Mouse (Mus musculus): ENCODE results near the gene Cyp2s1. TPM values are rescaled to one million over a fixed set of nuclear protein-coding genes. Genes with fewer than 3 reads are reported as not detected.

Gene Cyp2s1
- polyA plus RNA-seq, 1 experiment from 2014 or later, result 2.2 TPM

DNA sequence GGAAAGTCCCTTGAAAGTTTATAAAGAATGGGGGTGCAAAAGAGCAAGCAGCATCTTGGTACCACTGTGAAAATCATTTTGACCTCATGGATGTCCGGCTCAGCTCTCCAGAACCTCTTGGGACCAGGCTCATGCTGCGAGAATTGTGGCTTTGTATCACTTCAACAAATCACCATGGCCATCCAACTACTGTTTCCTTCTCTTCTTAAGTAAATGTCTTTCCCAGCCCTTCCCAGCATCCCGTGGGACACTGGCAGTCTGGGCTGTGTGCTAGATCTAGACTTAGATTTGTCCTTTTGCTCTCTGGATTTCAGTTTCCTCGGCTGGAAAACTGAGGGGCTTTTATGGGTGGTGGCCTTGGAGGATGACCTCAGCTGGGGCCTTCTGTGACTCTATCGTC lies 48.5 kb downstream of the Cyp2s1 start:
- no peak for DNase-seq (ENCODE audit: low spot score)
- no peak for ATAC-seq (ENCODE audit: low FRiP score)
- Histone ChIP-seq H3K4me1 (replicated peaks; ENCODE audit: control insufficient read depth, insufficient read depth, low read length) (no peaks in the 10 kb centered on the region), H3K27me3 (ENCODE audit: control insufficient read depth, insufficient read depth, low read length) (no peaks in the 10 kb centered on the region), H3K9ac (no peak overlapping the region), H3K4me2 (replicated peaks) (no peak overlapping the region), H3K4me3 (replicated peaks; ENCODE audit: low read length) (no peak overlapping the region), H3K36me3 (replicated peaks; ENCODE audit: control insufficient read depth, insufficient read depth) (no peaks in the 10 kb centered on the region), H3K27ac (no peak overlapping the region), H3K9me3 (ENCODE audit: control insufficient read depth, low read length) (no peaks in the 10 kb centered on the region)
- WGBS, result 91% methylated on average over 5 of the region's 5 CpGs

- ATAC-seq (ENCODE audit: low FRiP score), result no peak
- H3K4me2 ChIP-seq (replicated peaks), result no peak overlapping the region
- no peak overlapping the region for H3K27ac ChIP-seq
- H3K9ac ChIP-seq, result no peak overlapping the region
- H3K9me3 ChIP-seq (ENCODE audit: control insufficient read depth, low read length), result no peaks in the 10 kb centered on the region
- 93% methylated on average over 6 of the region's 6 CpGs for WGBS
- DNase-seq (ENCODE audit: low spot score), result no peak
- H3K36me3 ChIP-seq (replicated peaks; ENCODE audit: control insufficient read depth, insufficient read depth), result no peaks in the 10 kb centered on the region
- no peaks in the 10 kb centered on the region for H3K4me1 ChIP-seq (replicated peaks; ENCODE audit: control insufficient read depth, insufficient read depth, low read length)
- H3K4me3 ChIP-seq (replicated peaks; ENCODE audit: low read length), result no peak overlapping the region
- H3K27me3 ChIP-seq (ENCODE audit: control insufficient read depth, insufficient read depth, low read length), result no peaks in the 10 kb centered on the region
These were observed 50.6 kb downstream of the Cyp2s1 start for GRCm38 (mm10) chr7:25766108-25766507.

GRCm38 (mm10) chr7:25764221-25764620 lies 52.5 kb downstream of the Cyp2s1 start:
- H3K9ac ChIP-seq, result no peak overlapping the region
- WGBS, result 50% methylated on average over 5 of the region's 5 CpGs
- ATAC-seq (ENCODE audit: low FRiP score) (no peak), DNase-seq (ENCODE audit: low spot score) (no peak)
- H3K27ac ChIP-seq, result no peak overlapping the region
- H3K4me1 ChIP-seq (replicated peaks; ENCODE audit: control insufficient read depth, insufficient read depth, low read length), result no peaks in the 10 kb centered on the region
- no peaks in the 10 kb centered on the region for H3K27me3 ChIP-seq (ENCODE audit: control insufficient read depth, insufficient read depth, low read length)
- H3K36me3 ChIP-seq (replicated peaks; ENCODE audit: control insufficient read depth, insufficient read depth), result no peaks in the 10 kb centered on the region
- no peak overlapping the region for H3K4me3 ChIP-seq (replicated peaks; ENCODE audit: low read length)
- H3K4me2 ChIP-seq (replicated peaks), result no peak overlapping the region
- H3K9me3 ChIP-seq (ENCODE audit: control insufficient read depth, low read length), result no peaks in the 10 kb centered on the region

DNA sequence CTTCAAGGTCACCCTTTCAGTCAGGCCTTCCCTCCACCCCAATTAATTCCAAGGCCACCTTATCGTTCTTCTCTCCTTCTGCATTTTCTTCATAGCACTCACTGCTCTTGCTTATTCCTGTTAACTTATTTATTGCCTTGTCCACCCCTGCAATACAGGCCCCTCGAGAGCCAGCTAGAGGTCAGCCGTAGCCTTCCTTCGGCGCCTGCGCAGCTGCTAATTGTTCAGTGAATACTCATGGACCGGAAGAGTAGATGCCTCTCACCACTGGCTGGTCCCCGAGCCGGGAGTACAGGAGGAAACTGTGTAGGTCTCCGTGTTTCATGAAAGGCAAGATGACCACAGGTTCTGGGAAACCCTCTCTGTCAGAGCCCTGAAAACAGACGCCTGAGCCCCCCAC lies 53.0 kb downstream of the Cyp2s1 start:
- no peaks in the 10 kb centered on the region for H3K4me1 ChIP-seq (replicated peaks; ENCODE audit: control insufficient read depth, insufficient read depth, low read length)
- H3K4me3 ChIP-seq (replicated peaks; ENCODE audit: low read length), result no peak overlapping the region
- no peaks in the 10 kb centered on the region for H3K27me3 ChIP-seq (ENCODE audit: control insufficient read depth, insufficient read depth, low read length)
- no peak overlapping the region for H3K27ac ChIP-seq
- no peaks in the 10 kb centered on the region for H3K9me3 ChIP-seq (ENCODE audit: control insufficient read depth, low read length)
- no peak overlapping the region for H3K4me2 ChIP-seq (replicated peaks)
- no peaks in the 10 kb centered on the region for H3K36me3 ChIP-seq (replicated peaks; ENCODE audit: control insufficient read depth, insufficient read depth)
- DNase-seq (ENCODE audit: low spot score) (no peak), ATAC-seq (ENCODE audit: low FRiP score) (no peak)
- H3K9ac ChIP-seq, result no peak overlapping the region
- 74% methylated on average over 11 of the region's 11 CpGs for WGBS

DNA sequence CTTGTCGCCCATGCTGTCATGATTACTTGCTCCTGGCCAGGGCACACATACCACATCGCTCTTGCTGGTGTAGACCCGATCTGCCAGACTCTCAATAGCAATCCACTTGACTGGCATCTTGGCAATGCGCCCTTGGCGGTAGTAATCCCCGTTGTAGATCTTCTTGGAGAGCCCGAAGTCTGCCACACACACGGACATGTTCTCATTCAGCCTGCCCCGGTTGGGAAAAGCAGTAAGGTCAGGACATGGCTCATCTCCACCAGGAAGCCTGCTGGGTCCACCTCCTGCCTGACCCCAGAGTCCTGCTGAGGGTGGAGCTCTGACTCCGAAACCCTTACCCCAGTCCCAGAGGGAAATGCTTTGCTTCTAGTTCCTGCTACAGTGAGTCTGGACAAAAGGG lies 55.4 kb downstream of the Cyp2s1 start:
- no peak overlapping the region for H3K9ac ChIP-seq
- no peaks in the 10 kb centered on the region for H3K27me3 ChIP-seq (ENCODE audit: control insufficient read depth, insufficient read depth, low read length)
- no peaks in the 10 kb centered on the region for H3K9me3 ChIP-seq (ENCODE audit: control insufficient read depth, low read length)
- ATAC-seq (ENCODE audit: low FRiP score) (no peak), DNase-seq (ENCODE audit: low spot score) (no peak)
- WGBS, result 73% methylated on average over 10 of the region's 10 CpGs
- no peak overlapping the region for H3K4me2 ChIP-seq (replicated peaks)
- no peaks in the 10 kb centered on the region for H3K4me1 ChIP-seq (replicated peaks; ENCODE audit: control insufficient read depth, insufficient read depth, low read length)
- no peak overlapping the region for H3K27ac ChIP-seq
- H3K36me3 ChIP-seq (replicated peaks; ENCODE audit: control insufficient read depth, insufficient read depth), result no peaks in the 10 kb centered on the region
- no peak overlapping the region for H3K4me3 ChIP-seq (replicated peaks; ENCODE audit: low read length)

DNA sequence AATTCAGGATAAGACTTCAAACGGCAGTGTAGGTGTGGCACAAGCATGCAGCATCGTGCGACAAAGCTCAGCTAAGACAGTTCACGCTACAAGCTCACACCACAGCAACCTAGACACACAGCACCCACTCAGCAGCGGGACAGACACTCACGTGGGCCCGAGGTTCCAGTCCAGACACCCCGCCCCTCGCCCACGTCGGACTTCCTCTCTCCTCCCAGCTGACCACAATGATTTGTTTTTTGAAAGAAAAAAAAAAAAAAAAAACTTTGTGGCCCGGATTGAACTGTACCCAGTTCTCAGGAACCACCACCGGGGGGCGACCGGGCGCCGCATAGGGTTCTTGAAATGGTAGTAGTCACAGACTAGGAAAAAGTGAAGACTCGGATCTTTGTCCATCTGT lies 60.7 kb downstream of the Cyp2s1 start:
- Histone ChIP-seq H3K27ac (peak overlapping the region; percentile 99), H3K9ac (peak overlapping the region; percentile 55), H3K9me3 (ENCODE audit: control insufficient read depth, low read length) (no peaks in the 10 kb centered on the region), H3K4me1 (replicated peaks; ENCODE audit: control insufficient read depth, insufficient read depth, low read length) (peaks cover 17% of the 10 kb centered on the region), H3K36me3 (replicated peaks; ENCODE audit: control insufficient read depth, insufficient read depth) (peaks cover 9% of the 10 kb centered on the region; the same call in 1 of the 2 replicates), H3K4me3 (replicated peaks; ENCODE audit: low read length) (peak overlapping the region; percentile 96), H3K4me2 (replicated peaks) (peak overlapping the region; percentile 98), H3K27me3 (ENCODE audit: control insufficient read depth, insufficient read depth, low read length) (no peaks in the 10 kb centered on the region)
- WGBS, result under 1% methylated on average over 18 of the region's 18 CpGs
- ATAC-seq (ENCODE audit: low FRiP score), result peak; percentile 13; the same call in 1 of the 2 replicates
- DNase-seq (ENCODE audit: low spot score), result peak; percentile 85

DNA sequence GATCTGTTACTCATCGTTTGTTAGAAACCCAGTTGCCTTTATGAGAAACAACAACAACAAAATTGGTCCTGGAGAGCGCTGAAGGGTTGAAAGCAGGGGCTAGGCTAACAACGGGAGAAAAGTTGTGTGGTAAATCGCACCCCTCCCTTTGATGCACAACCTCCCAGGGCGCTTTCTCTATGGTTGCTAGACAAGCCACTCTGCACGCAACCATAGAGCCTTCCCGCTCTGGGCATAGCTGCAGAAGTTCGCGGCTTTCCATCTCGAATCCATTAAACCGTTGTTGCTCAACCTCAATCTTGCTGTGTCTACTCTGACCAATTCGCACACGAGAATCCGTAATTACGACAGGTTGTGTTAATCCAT lies 61.3 kb downstream of the Cyp2s1 start:
- peak overlapping the region; percentile 99 for H3K27ac ChIP-seq
- peak; percentile 74 for DNase-seq (ENCODE audit: low spot score)
- H3K36me3 ChIP-seq (replicated peaks; ENCODE audit: control insufficient read depth, insufficient read depth), result peaks cover 14% of the 10 kb centered on the region; the same call in 1 of the 2 replicates
- H3K27me3 ChIP-seq (ENCODE audit: control insufficient read depth, insufficient read depth, low read length), result no peaks in the 10 kb centered on the region
- H3K4me1 ChIP-seq (replicated peaks; ENCODE audit: control insufficient read depth, insufficient read depth, low read length), result peaks cover 17% of the 10 kb centered on the region
- under 1% methylated on average over 15 of the region's 15 CpGs for WGBS
- H3K4me3 ChIP-seq (replicated peaks; ENCODE audit: low read length), result peak overlapping the region; percentile 96
- peak overlapping the region; percentile 98 for H3K4me2 ChIP-seq (replicated peaks)
- H3K9me3 ChIP-seq (ENCODE audit: control insufficient read depth, low read length), result no peaks in the 10 kb centered on the region
- peak overlapping the region; percentile 55 for H3K9ac ChIP-seq
- peak; percentile 50 for ATAC-seq (ENCODE audit: low FRiP score)

- ATAC-seq (ENCODE audit: low FRiP score) (peak; percentile 95), DNase-seq (ENCODE audit: low spot score) (peak; percentile 99)
- peak within 1 kb of the TSS; percentile 99 for H3K27ac ChIP-seq
- H3K27me3 ChIP-seq (ENCODE audit: control insufficient read depth, insufficient read depth, low read length), result no peaks in the 10 kb centered on the region
- peaks cover 17% of the 10 kb centered on the region for H3K4me1 ChIP-seq (replicated peaks; ENCODE audit: control insufficient read depth, insufficient read depth, low read length)
- H3K9me3 ChIP-seq (ENCODE audit: control insufficient read depth, low read length), result no peaks in the 10 kb centered on the region
- peaks cover 20% of the 10 kb centered on the region for H3K36me3 ChIP-seq (replicated peaks; ENCODE audit: control insufficient read depth, insufficient read depth)
- WGBS, result under 1% methylated on average over 55 of the region's 55 CpGs
- peak within 1 kb of the TSS; percentile 96 for H3K4me3 ChIP-seq (replicated peaks; ENCODE audit: low read length)
- H3K9ac ChIP-seq, result peak within 1 kb of the TSS; percentile 97
- peak within 1 kb of the TSS; percentile 99 for H3K4me2 ChIP-seq (replicated peaks)
These were observed 61.8 kb downstream of the Cyp2s1 start, which contains the start of gene Hnrnpul1 for GRCm38 (mm10) chr7:25754738-25755467. Gene Hnrnpul1, minus strand, starts transcription at chr7:25754757.

- H3K27me3 ChIP-seq (ENCODE audit: control insufficient read depth, insufficient read depth, low read length), result no peaks in the 10 kb centered on the region
These were observed 62.3 kb downstream of the Cyp2s1 start for GRCm38 (mm10) chr7:25754439-25754737.

More at GRCm38 (mm10) chr7:25754439-25754737, 62.3 kb downstream of the Cyp2s1 start:
- no peak for DNase-seq (ENCODE audit: low spot score)
- WGBS, result 0% methylated on average over 29 of the region's 30 CpGs
- Histone ChIP-seq H3K9me3 (ENCODE audit: control insufficient read depth, low read length) (no peaks in the 10 kb centered on the region), H3K4me2 (replicated peaks) (peak overlapping the region; percentile 99), H3K27ac (peak overlapping the region; percentile 99), H3K4me1 (replicated peaks; ENCODE audit: control insufficient read depth, insufficient read depth, low read length) (peaks cover 17% of the 10 kb centered on the region), H3K9ac (peak overlapping the region; percentile 97), H3K36me3 (replicated peaks; ENCODE audit: control insufficient read depth, insufficient read depth) (peaks cover 25% of the 10 kb centered on the region), H3K4me3 (replicated peaks; ENCODE audit: low read length) (peak overlapping the region; percentile 96)
- no peak for ATAC-seq (ENCODE audit: low FRiP score)

Data from hindbrain, embryonic 14.5 days (tissue).